Mouse (Mus musculus): ENCODE measurements around the gene Olfr314. TPM values are rescaled to one million over a fixed set of nuclear protein-coding genes. Genes with fewer than 3 reads are reported as not detected.

Gene Olfr314
- polyA plus RNA-seq, 1 experiment from 2014 or later: not detected

Other genes starting within 250 kb of the Olfr314 start
- not detected in 2 replicates for gene Olfr330, start 248.1 kb upstream of the Olfr314 start, polyA plus RNA-seq (2015; fragmentation: Nextera tagmentation; extraction: Ambion mirVana)
- not detected in 2 replicates for gene Olfr329-ps, start 236.5 kb upstream of the Olfr314 start, polyA plus RNA-seq (2015; fragmentation: Nextera tagmentation; extraction: Ambion mirVana)
- gene Olfr328, start 227.3 kb upstream of the Olfr314 start, polyA plus RNA-seq (2015; fragmentation: Nextera tagmentation; extraction: Ambion mirVana): not detected in 2 replicates
- gene Olfr224, start 212.4 kb upstream of the Olfr314 start, polyA plus RNA-seq (2015; fragmentation: Nextera tagmentation; extraction: Ambion mirVana): not detected in 2 replicates
- gene Olfr325, start 205.2 kb upstream of the Olfr314 start, polyA plus RNA-seq (2015; fragmentation: Nextera tagmentation; extraction: Ambion mirVana): not detected in 2 replicates
- not detected in 2 replicates for gene Olfr324, start 187.8 kb upstream of the Olfr314 start, polyA plus RNA-seq (2015; fragmentation: Nextera tagmentation; extraction: Ambion mirVana)
- not detected in 2 replicates for gene 2210407C18Rik, start 166.9 kb upstream of the Olfr314 start, polyA plus RNA-seq (2015; fragmentation: Nextera tagmentation; extraction: Ambion mirVana)
- not detected in 2 replicates for gene Olfr323, start 152.5 kb upstream of the Olfr314 start, polyA plus RNA-seq (2015; fragmentation: Nextera tagmentation; extraction: Ambion mirVana)
- gene Trim58, start 142.5 kb upstream of the Olfr314 start, polyA plus RNA-seq (2015; fragmentation: Nextera tagmentation; extraction: Ambion mirVana): 9.2 and 12.4 TPM in 2 replicates
- gene Olfr322, start 124.2 kb upstream of the Olfr314 start, polyA plus RNA-seq (2015; fragmentation: Nextera tagmentation; extraction: Ambion mirVana): not detected in 2 replicates
- not detected in 2 replicates for gene Olfr320, start 101.9 kb upstream of the Olfr314 start, polyA plus RNA-seq (2015; fragmentation: Nextera tagmentation; extraction: Ambion mirVana)
- gene Olfr319, start 83.8 kb upstream of the Olfr314 start, polyA plus RNA-seq (2015; fragmentation: Nextera tagmentation; extraction: Ambion mirVana): not detected in 2 replicates
- gene Olfr318, start 58.9 kb upstream of the Olfr314 start, polyA plus RNA-seq (2015; fragmentation: Nextera tagmentation; extraction: Ambion mirVana): not detected in 2 replicates
- not detected in 2 replicates for gene Olfr317, start 43.7 kb upstream of the Olfr314 start, polyA plus RNA-seq (2015; fragmentation: Nextera tagmentation; extraction: Ambion mirVana)
- gene Olfr316, start 30.2 kb upstream of the Olfr314 start, polyA plus RNA-seq (2015; fragmentation: Nextera tagmentation; extraction: Ambion mirVana): not detected in 2 replicates
- gene Olfr315, start 9.8 kb upstream of the Olfr314 start, polyA plus RNA-seq (2015; fragmentation: Nextera tagmentation; extraction: Ambion mirVana): not detected in 2 replicates
- 0.49 TPM in 1 of 2 replicates, not detected in the other for gene Fam183b, start 19.0 kb downstream of the Olfr314 start, polyA plus RNA-seq (2015; fragmentation: Nextera tagmentation; extraction: Ambion mirVana)
- not detected in 2 replicates for gene Olfr313, start 32.0 kb downstream of the Olfr314 start, polyA plus RNA-seq (2015; fragmentation: Nextera tagmentation; extraction: Ambion mirVana)
- not detected in 2 replicates for gene Olfr312, start 46.3 kb downstream of the Olfr314 start, polyA plus RNA-seq (2015; fragmentation: Nextera tagmentation; extraction: Ambion mirVana)
- not detected in 2 replicates for gene Olfr311, start 56.3 kb downstream of the Olfr314 start, polyA plus RNA-seq (2015; fragmentation: Nextera tagmentation; extraction: Ambion mirVana)
- 1.3 and 2.2 TPM in 2 replicates for gene Gm12258, start 64.2 kb downstream of the Olfr314 start, polyA plus RNA-seq (2015; fragmentation: Nextera tagmentation; extraction: Ambion mirVana)
- 2.3 and 3.0 TPM in 2 replicates for gene 2810021J22Rik, start 84.3 kb downstream of the Olfr314 start, polyA plus RNA-seq (2015; fragmentation: Nextera tagmentation; extraction: Ambion mirVana)
- 3.7 and 5.4 TPM in 2 replicates for gene Zfp39, start 121.3 kb downstream of the Olfr314 start, polyA plus RNA-seq (2015; fragmentation: Nextera tagmentation; extraction: Ambion mirVana)
- 11.2 and 12.5 TPM in 2 replicates for gene Btnl10, start 135.0 kb downstream of the Olfr314 start, polyA plus RNA-seq (2015; fragmentation: Nextera tagmentation; extraction: Ambion mirVana)
- gene Rnf187, start 156.0 kb downstream of the Olfr314 start, polyA plus RNA-seq (2015; fragmentation: Nextera tagmentation; extraction: Ambion mirVana): 125 and 130 TPM in 2 replicates
- 5.5 and 6.3 TPM in 2 replicates for gene Hist3h2ba, start 166.0 kb downstream of the Olfr314 start, polyA plus RNA-seq (2015; fragmentation: Nextera tagmentation; extraction: Ambion mirVana)
- gene Hist3h2a, start 171.7 kb downstream of the Olfr314 start, polyA plus RNA-seq (2015; fragmentation: Nextera tagmentation; extraction: Ambion mirVana): 12.3 and 13.7 TPM in 2 replicates
- 0.06 and 0.18 TPM in 2 replicates for gene Trim17, start 171.7 kb downstream of the Olfr314 start, polyA plus RNA-seq (2015; fragmentation: Nextera tagmentation; extraction: Ambion mirVana)
- 8.9 and 9.2 TPM in 2 replicates for gene Trim11, start 195.1 kb downstream of the Olfr314 start, polyA plus RNA-seq (2015; fragmentation: Nextera tagmentation; extraction: Ambion mirVana)